In the genomic region with DNA sequence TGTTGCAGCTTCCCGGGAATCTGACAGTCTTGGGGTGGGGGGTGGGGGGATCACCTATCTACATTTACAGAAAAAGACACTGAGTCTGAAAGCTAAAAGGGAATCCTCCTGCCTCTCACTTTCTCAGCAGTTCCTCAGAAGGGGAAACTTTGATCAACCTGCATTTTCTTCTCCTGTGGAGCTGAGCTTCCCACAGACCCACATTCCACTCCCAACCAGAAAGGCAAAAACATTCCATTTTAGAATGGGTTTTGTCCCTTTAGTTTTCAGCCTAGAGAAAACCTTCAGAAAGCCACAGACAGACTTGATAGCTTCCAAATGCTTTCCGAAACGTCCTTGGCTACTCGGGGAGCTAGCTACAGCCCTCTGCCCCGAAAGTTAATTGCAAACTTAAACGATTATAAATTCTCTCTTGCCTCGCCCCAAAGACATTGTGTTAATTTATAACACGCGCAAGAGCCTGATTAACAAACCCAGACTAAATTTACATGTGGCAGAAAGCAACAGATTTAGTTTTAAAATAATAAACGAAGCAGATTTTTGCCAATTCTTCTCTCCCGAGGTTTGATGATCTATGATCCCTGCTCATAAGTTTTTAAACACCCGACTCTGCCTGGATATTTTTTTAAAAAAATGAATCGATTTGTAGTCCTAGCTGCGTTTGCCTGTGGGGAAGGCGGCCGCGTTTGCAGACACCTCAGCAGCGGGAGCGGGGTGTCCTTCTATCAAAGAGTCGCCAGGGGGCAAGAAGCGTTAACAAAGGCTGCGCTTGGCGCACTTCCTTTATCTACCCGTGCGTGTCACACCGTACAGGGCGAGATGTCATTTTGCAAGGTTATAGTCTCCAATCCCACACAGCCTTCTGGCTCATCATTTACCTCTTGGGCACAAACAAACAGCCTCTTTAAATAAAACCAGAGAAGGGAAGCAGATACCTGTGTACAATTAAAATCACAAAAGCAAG, we compare ENCODE assay signal across 8 mouse cellular contexts. TPM values are rescaled to one million over a fixed set of nuclear protein-coding genes. Genes with fewer than 3 reads are reported as not detected.
DNase-seq lines count a peak whose midpoint lies in the region; ATAC-seq and TF ChIP-seq lines count a peak whose summit lies in the region.

No protein-coding gene starts in this region.

- DNase-seq in adrenal gland, postnatal 36 days: peak; percentile 73 to 74
- DNase-seq in kidney, postnatal 14 days: peak; percentile 72
- peak; percentile 55 for DNase-seq in lung, postnatal 25 days (ENCODE audit: low spot score)
- peak; percentile 90 for DNase-seq in retina, embryonic 14.5 days (ENCODE audit: low spot score)
- peak; percentile 36 to 68 for DNase-seq in urinary bladder, postnatal 4 days (ENCODE audit: low spot score in 2 of 2)

- H3K4me2 ChIP-seq in embryonic facial prominence, embryonic 13.5 days: 0 out of 2 replicates have a peak overlapping the region, but pooled peaks have one; percentile 5
- H3K4me2 ChIP-seq in heart, embryonic 16.5 days (ENCODE audit: low read depth, low read length): peak overlapping the region; percentile 21

- no peak overlapping the region for H3K4me3 ChIP-seq in E14TG2a.4 (replicated peaks; ENCODE audit: low read length)
- H3K4me3 ChIP-seq in embryonic facial prominence, embryonic 13.5 days: no peak overlapping the region
- H3K4me3 ChIP-seq in heart, embryonic 16.5 days (ENCODE audit: low read length): no peak overlapping the region

- H3K36me3 ChIP-seq in E14TG2a.4 (ENCODE audit: insufficient read depth, low read length): no peaks in the 10 kb centered on the region
- no peaks in the 10 kb centered on the region for H3K36me3 ChIP-seq in embryonic facial prominence, embryonic 13.5 days
- no peaks in the 10 kb centered on the region for H3K36me3 ChIP-seq in heart, embryonic 16.5 days (ENCODE audit: control insufficient read depth, insufficient read depth)

- no peak overlapping the region for H3K27ac ChIP-seq in embryonic facial prominence, embryonic 13.5 days
- no peak overlapping the region for H3K27ac ChIP-seq in heart, embryonic 16.5 days (ENCODE audit: low read length)

- under 1% methylated on average over 27 of the region's 27 CpGs for WGBS in embryonic facial prominence, embryonic 13.5 days
- 2% methylated on average over 27 of the region's 27 CpGs for WGBS in heart, embryonic 16.5 days

- H3K4me1 ChIP-seq in E14TG2a.4 (replicated peaks; ENCODE audit: low read depth, low read length): peaks cover 40% of the 10 kb centered on the region
- peaks cover 11% of the 10 kb centered on the region; the same call in 1 of the 2 replicates for H3K4me1 ChIP-seq in embryonic facial prominence, embryonic 13.5 days
- H3K4me1 ChIP-seq in heart, embryonic 16.5 days (ENCODE audit: control insufficient read depth, insufficient read depth, low read length): peaks cover 2% of the 10 kb centered on the region; the same call in 1 of the 2 replicates

- peak; percentile 74 for TF ChIP-seq CTCF in E14TG2a.4 (conservative IDR thresholded peaks at IDR 0.05; ENCODE audit: low read length)

- H3K9me3 ChIP-seq in E14TG2a.4 (ENCODE audit: low read length): no peaks in the 10 kb centered on the region
- no peaks in the 10 kb centered on the region for H3K9me3 ChIP-seq in embryonic facial prominence, embryonic 13.5 days
- H3K9me3 ChIP-seq in heart, embryonic 16.5 days (replicated peaks; ENCODE audit: control insufficient read depth, low read length): no peaks in the 10 kb centered on the region

- no peak overlapping the region for H3K9ac ChIP-seq in embryonic facial prominence, embryonic 13.5 days
- H3K9ac ChIP-seq in heart, embryonic 16.5 days (ENCODE audit: low read length): no peak overlapping the region

- ATAC-seq in embryonic facial prominence, embryonic 13.5 days (ENCODE audit: insufficient number of reproducible peaks, insufficient read depth, low FRiP score, low TSS enrichment, low read depth): no peak
- ATAC-seq in heart, embryonic 16.5 days (replicated peaks; ENCODE audit: extremely low read depth, insufficient read depth, low FRiP score): peak; percentile 63; the same call in 1 of the 2 replicates

- peaks cover 94% of the 10 kb centered on the region for H3K27me3 ChIP-seq in E14TG2a.4 (ENCODE audit: insufficient read depth, low read length)
- peaks cover 97% of the 10 kb centered on the region for H3K27me3 ChIP-seq in embryonic facial prominence, embryonic 13.5 days
- H3K27me3 ChIP-seq in heart, embryonic 16.5 days (ENCODE audit: control insufficient read depth, insufficient read depth, low read length): peaks cover 93% of the 10 kb centered on the region

RNA-seq across cellular contexts. Expression of a gene that starts 42.7 kb away (rescaled TPM):
- under 1 TPM; 0.07 to 0.16 TPM for total RNA-seq in adrenal gland, postnatal 36 days (2021)
- polyA plus RNA-seq in embryonic facial prominence, embryonic 13.5 days (2015; fragmentation: Nextera tagmentation; extraction: Ambion mirVana): not detected in 2 replicates
- not detected in 2 replicates for polyA plus RNA-seq in heart, embryonic 16.5 days (2015; fragmentation: Nextera tagmentation; extraction: Ambion mirVana)

RNA-seq across cellular contexts. Expression of a gene that starts 51.6 kb away (rescaled TPM):
- 100 to 1,000 TPM; 141 to 250 TPM for total RNA-seq in adrenal gland, postnatal 36 days (2021)
- 45.2 and 45.9 TPM in 2 replicates for polyA plus RNA-seq in embryonic facial prominence, embryonic 13.5 days (2015; fragmentation: Nextera tagmentation; extraction: Ambion mirVana)
- polyA plus RNA-seq in heart, embryonic 16.5 days (2015; fragmentation: Nextera tagmentation; extraction: Ambion mirVana): 21.8 and 25.7 TPM in 2 replicates
